Mouse (Mus musculus) neural tube, embryonic 14.5 days (tissue): ENCODE data around the gene Gdf15. TPM values are rescaled to one million over a fixed set of nuclear protein-coding genes. Genes with fewer than 3 reads are reported as not detected.

Experiments used
- ATAC-seq: fragments of 200-750 bp; cut with Nextera tagmentation; 2 replicates; pipeline ENCODE4 v1.8.0; 2017; ENCODE audit warnings: low read depth, mild to moderate bottlenecking, moderate TSS enrichment, moderate library complexity
- H3K27ac ChIP-seq: fragments of 300-500 bp; sonication (generic); 2 replicates; pipeline ENCODE4 v1.5.1; 2014; ENCODE audit warnings: low read depth, mild to moderate bottlenecking, control low read depth, low read length, moderate library complexity, mixed read lengths
- H3K27me3 ChIP-seq: fragments of 300-500 bp; sonication (generic); 2 replicates; pipeline ENCODE4 v1.6.1; 2014; ENCODE audit warnings: low read length; ENCODE audit not compliant: control insufficient read depth, insufficient read depth
- H3K36me3 ChIP-seq: fragments of 300-500 bp; sonication (generic); 2 replicates; pipeline ENCODE4 v1.6.1; 2014; ENCODE audit warnings: low read length, mixed read lengths; ENCODE audit not compliant: control insufficient read depth, insufficient read depth
- H3K4me1 ChIP-seq: fragments of 300-500 bp; sonication (generic); 2 replicates; pipeline ENCODE4 v1.6.1; 2014; ENCODE audit warnings: low read length; ENCODE audit not compliant: control insufficient read depth, insufficient read depth
- H3K4me2 ChIP-seq: fragments of 300-500 bp; sonication (generic); 2 replicates; pipeline ENCODE4 v1.6.1; 2014; ENCODE audit warnings: mild to moderate bottlenecking, low read depth, low read length, control low read depth
- H3K4me3 ChIP-seq: fragments of 300-500 bp; sonication (generic); 2 replicates; pipeline ENCODE4 v1.5.1; 2014; ENCODE audit warnings: low read depth, low read length, control low read depth, mixed read lengths
- H3K9ac ChIP-seq: fragments of 300-500 bp; sonication (generic); replicated peaks from 2 replicates; pipeline ENCODE4 v1.6.1; 2014; ENCODE audit warnings: low read depth, mild to moderate bottlenecking, control low read depth, low read length, mixed read lengths
- H3K9me3 ChIP-seq: fragments of 300-500 bp; sonication (generic); 2 replicates; pipeline ENCODE4 v1.6.1; 2016; ENCODE audit warnings: low read length; ENCODE audit not compliant: control insufficient read depth
- WGBS: fragments of 180-500 bp; shearing (Covaris S2); extraction: QIAGEN DNeasy Blood & Tissue Kit; methylation state at CpG from one replicate; pipeline ENCODE4 v1.1.7; 2014; 5-methylcytosine and 5-hydroxymethylcytosine counted together
- polyA plus RNA-seq: library from polyadenylated mRNA; unstranded; fragments of >200 nt; fragmentation: Nextera tagmentation; extraction: Ambion mirVana; gene quantifications from 2 replicates; pipeline ENCODE4 v1.2.1, GENCODE M21; 2014

Gdf15 gene
- polyA plus RNA-seq, 1 experiment from 2014 or later: 0.54 TPM

DNA sequence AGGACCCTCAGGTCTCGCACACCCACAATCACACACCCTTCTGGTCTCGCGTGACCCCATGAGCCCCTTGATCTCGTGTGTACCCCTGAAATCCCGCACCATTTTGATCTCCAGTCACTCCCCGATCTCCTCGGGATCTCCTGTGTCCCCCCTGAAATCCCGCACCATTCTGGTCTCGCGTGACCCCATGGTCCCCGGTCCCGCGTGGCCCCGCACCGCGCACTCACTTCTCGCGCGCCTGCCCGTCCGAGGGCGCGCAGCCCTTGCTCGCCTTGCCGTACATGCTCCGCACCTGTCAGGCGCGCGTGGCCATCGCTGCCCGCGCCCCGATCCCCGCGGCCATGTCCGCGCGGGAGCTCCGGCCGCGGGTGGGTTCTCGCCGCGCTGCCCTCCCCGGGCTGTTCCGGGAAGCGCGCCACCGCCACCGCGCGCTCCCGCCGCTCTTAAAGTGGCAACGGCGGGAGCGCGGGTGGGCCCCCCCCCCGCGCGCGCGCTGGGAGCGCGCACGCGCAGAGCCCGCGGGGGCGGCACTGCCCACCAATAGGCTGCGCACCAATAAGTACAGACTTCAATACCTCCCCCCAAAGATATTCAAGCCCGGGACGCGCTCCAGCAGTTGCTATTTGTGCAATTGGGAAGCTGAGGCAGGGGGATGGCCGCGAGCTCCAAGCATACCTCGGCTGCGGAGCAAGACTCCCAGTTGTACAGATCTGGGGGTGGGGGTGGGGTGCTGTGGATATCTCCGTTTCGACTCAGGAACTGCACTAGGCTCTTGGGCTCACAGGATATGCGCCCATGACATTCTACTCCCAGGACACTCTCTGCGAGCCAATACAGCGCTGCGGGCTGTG is 24.1 kb downstream of the Gdf15 start:
- Histone ChIP-seq H3K4me3 (peak overlapping the region; percentile 74), H3K9ac (peak overlapping the region; percentile 92), H3K36me3 (no peaks in the 10 kb centered on the region), H3K4me2 (peak overlapping the region; percentile 86), H3K27me3 (no peaks in the 10 kb centered on the region), H3K4me1 (peaks cover 32% of the 10 kb centered on the region), H3K9me3 (no peaks in the 10 kb centered on the region), H3K27ac (peak overlapping the region; percentile 68)
- WGBS: 2% methylated on average over 80 of the region's 84 CpGs
- ATAC-seq: peak; percentile 25

DNA sequence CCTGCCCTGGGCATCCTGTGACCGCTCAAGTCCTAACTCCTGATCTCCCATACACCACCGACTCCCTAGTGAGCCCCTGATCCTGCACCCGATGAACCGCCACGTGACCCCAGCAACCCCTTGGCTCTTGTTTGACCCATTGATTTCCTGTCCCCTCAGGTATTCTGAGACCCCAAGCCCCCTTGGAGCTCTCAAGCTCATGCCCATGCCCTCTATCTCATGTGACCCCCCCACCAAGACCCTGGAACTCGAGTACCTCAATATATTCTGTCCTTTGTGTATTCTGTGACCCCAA is 24.7 kb downstream of the Gdf15 start:
- H3K9me3 ChIP-seq: no peaks in the 10 kb centered on the region
- H3K4me3 ChIP-seq: peak overlapping the region; percentile 74
- H3K36me3 ChIP-seq: no peaks in the 10 kb centered on the region
- H3K27ac ChIP-seq: peak overlapping the region; percentile 68; the same call in 1 of the 2 replicates
- H3K4me1 ChIP-seq: peaks cover 32% of the 10 kb centered on the region
- peak overlapping the region; percentile 86 for H3K4me2 ChIP-seq
- peak; percentile 0; the same call in 1 of the 2 replicates for ATAC-seq
- H3K27me3 ChIP-seq: no peaks in the 10 kb centered on the region
- peak overlapping the region; percentile 92 for H3K9ac ChIP-seq
- WGBS: 30% methylated on average over 6 of the region's 6 CpGs

DNA sequence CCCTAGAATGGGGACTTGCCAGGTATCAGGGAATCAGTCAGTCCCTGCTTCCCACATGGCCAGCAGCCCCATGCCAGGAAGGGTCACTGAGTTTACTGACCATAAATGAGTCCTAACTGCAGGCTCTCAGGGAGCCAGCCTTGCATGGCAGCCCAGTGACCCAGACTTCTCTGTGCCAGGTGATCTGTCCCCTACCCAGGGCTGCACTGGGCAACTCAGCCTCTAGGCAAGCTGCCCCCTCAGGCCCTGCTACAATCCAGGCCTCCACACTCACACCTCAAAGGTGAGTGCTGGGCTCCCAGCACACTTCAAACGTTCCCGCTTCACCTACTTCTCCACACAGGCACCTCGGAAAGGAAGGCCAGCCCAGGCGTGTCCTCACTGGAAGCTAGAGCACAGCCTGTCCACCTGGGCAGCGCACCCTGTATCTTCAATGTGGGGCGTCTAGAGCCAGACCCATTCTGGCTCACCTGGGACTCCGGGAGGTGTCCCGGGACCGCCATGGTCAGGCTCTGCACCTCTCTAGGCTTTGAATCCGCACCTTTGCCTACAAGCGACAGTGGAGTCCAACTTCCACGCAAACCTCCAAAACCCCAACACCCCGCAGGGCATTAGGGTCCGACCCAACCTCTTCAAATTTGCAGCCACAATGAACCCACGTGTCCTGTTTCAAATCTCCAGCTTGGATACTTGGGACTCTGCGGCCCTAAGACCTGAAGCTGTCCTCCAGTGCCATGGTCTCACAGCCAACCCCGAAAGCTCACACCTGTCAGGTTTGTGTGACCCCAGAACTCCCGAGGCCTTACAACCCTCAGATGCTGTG is 25.3 kb downstream of the Gdf15 start:
- H3K4me1 ChIP-seq: peaks cover 32% of the 10 kb centered on the region
- H3K9ac ChIP-seq: peak overlapping the region; percentile 92
- no peaks in the 10 kb centered on the region for H3K27me3 ChIP-seq
- H3K4me3 ChIP-seq: peak overlapping the region; percentile 74
- no peak overlapping the region for H3K27ac ChIP-seq
- no peaks in the 10 kb centered on the region for H3K9me3 ChIP-seq
- no peak for ATAC-seq
- no peaks in the 10 kb centered on the region for H3K36me3 ChIP-seq
- WGBS: 71% methylated on average over 18 of the region's 18 CpGs
- H3K4me2 ChIP-seq: peak overlapping the region; percentile 86

DNA sequence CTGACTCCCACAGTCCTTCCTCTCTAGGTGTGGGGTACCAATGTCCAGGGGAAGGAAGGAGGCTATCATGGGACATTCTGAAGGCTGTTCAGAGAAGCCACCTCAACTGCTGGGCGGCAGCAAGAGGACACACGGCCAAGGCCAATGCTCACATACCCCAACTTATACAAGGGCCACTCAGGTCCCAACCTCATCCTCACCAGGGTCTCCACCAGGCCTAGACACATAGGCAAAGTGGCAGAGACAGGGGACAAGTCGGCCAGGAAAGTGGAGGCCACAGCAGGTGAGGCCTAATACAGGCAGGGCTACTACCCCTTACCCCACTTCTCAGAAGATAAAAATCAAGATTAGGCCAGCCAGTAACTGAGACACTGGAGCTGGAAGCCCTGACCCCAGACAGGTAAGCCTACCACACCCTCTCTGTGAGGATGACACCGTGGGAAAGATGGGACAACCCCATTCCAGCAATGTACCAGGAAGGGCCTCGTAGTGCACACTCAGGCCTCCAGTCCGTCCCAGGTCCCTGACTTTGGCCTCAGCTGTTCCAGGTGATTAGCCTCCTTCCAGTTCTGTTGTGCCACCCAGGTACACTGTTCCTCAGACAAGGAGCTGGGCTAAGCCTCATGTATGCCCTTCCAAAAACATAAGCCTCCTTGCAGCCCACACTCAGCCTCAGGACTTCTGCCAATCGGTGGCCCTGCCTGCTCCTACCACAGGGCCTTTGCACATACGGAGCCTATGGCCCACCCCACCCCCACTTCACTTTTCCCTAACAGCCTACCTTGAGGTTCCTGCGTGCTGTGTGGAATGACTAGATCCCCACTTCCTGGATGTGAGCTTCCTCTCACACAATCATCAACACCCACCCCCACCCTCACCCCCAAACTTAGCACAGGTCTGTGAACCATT is 26.1 kb downstream of the Gdf15 start:
- Histone ChIP-seq H3K27me3 (no peaks in the 10 kb centered on the region), H3K27ac (no peak overlapping the region), H3K36me3 (no peaks in the 10 kb centered on the region), H3K4me3 (no peak overlapping the region), H3K9me3 (no peaks in the 10 kb centered on the region), H3K9ac (no peak overlapping the region), H3K4me1 (peaks cover 32% of the 10 kb centered on the region), H3K4me2 (peak overlapping the region; percentile 86; the same call in 1 of the 2 replicates)
- no peak for ATAC-seq
- WGBS: 95% methylated on average over 9 of the region's 9 CpGs

DNA sequence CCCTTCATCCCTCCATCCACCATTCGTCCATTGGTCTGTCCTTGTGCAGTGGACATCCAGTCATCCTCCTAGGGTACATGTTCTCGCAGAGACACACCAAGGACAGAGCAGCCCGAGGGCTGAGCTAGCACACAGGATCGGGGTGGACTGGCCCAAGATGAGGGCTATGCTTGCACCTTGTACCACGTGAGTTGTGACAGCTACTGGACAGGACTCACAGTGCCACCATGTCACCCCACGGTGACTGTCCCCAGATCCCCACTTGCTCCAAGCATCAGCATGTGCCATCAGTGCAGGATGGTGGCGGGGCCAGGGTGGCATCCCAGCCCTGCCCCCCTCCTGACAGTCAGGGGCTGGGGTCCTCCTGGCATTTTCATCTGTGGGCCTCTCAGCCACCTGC is 27.7 kb downstream of the Gdf15 start:
- H3K9ac ChIP-seq: no peak overlapping the region
- H3K4me3 ChIP-seq: no peak overlapping the region
- no peaks in the 10 kb centered on the region for H3K9me3 ChIP-seq
- H3K4me1 ChIP-seq: peaks cover 34% of the 10 kb centered on the region
- H3K27me3 ChIP-seq: no peaks in the 10 kb centered on the region
- no peak for ATAC-seq
- no peak overlapping the region for H3K4me2 ChIP-seq
- H3K36me3 ChIP-seq: no peaks in the 10 kb centered on the region; the same call in 1 of the 2 replicates
- no peak overlapping the region for H3K27ac ChIP-seq
- 86% methylated on average over 7 of the region's 7 CpGs for WGBS

DNA sequence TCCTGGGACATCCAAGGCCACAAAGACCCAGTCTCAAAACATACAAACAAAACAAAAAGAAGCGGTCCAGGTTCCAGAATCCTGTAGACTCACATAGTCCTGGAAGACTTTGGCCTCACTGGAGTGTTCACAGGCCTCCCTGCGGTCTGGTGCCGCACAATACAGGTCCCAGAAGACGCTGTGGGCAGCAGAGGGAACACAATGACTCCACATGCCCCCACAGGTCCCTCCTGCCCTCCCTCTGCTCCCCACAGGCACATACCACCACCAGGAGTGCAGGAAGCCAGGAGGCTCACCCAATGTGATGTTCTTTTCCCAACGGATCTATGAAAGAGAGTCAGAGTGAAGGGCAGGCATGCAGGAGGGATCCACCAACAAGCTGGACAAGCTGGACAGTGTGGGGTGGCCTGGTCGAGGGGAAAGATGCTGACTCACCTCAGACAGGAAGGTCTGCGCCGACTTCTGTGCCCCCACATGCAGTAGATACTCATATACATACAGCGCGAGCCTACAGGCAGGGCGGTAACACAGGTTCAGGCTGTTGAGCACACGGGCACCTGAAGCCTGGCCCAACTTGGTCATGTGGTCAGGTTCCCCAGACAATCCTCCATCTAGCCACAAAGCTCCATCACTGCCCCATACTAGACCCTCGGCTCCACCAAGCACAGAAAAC is 30.0 kb downstream of the Gdf15 start:
- H3K27ac ChIP-seq: no peak overlapping the region
- no peak overlapping the region for H3K9ac ChIP-seq
- no peaks in the 10 kb centered on the region for H3K27me3 ChIP-seq
- H3K36me3 ChIP-seq: no peaks in the 10 kb centered on the region; the same call in 1 of the 2 replicates
- H3K4me3 ChIP-seq: no peak overlapping the region
- peaks cover 42% of the 10 kb centered on the region for H3K4me1 ChIP-seq
- no peak for ATAC-seq
- WGBS: 96% methylated on average over 13 of the region's 13 CpGs
- no peak overlapping the region for H3K4me2 ChIP-seq
- H3K9me3 ChIP-seq: no peaks in the 10 kb centered on the region

DNA sequence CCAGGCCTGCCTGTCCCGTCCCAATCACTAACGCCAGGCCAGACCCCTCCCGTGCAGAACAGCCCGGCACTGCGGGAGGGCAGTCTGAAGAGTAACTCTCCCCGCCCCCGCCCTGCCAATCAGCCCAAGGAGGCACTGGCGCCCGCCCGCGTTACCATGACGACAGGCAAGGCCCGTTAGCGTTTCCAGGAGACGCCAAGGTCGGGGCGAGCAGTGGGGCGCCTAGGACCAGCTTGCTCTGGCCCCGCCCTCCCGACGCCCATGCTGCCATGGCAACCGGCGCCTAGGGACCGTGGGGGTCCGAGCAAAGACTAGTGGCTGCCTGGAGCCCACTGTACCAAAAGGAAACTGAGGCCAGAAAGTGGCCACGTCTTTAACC is 31.0 kb downstream of the Gdf15 start:
- Histone ChIP-seq H3K36me3 (no peaks in the 10 kb centered on the region; the same call in 1 of the 2 replicates), H3K9ac (no peak overlapping the region), H3K4me1 (peaks cover 41% of the 10 kb centered on the region), H3K9me3 (no peaks in the 10 kb centered on the region), H3K4me2 (peak overlapping the region; percentile 43), H3K27me3 (no peaks in the 10 kb centered on the region), H3K4me3 (no peak overlapping the region), H3K27ac (peak overlapping the region; percentile 58)
- peak; percentile 58 for ATAC-seq
- under 1% methylated on average over 24 of the region's 26 CpGs for WGBS
